Mouse (Mus musculus) hindbrain, postnatal 0 days (tissue): Measurements from ENCODE around the gene BC051142. TPM values are rescaled to one million over a fixed set of nuclear protein-coding genes. Genes with fewer than 3 reads are reported as not detected.
"Not testable (repeated sequence)": the region's sequence is repeated elsewhere in the genome, so short reads cannot be mapped to it uniquely, and the experiment has no call there.

ENCODE experiments used
- ATAC-seq: fragments of 200-750 bp; cut with Nextera tagmentation; 2 replicates; pipeline ENCODE4 v1.8.0; 2017; ENCODE audit warnings: mild to moderate bottlenecking, moderate TSS enrichment, moderate library complexity
- DNase-seq: peaks from one replicate; pipeline ENCODE4 v3.0.0-alpha.2; 2015; ENCODE audit warnings: low spot score
- H3K27ac ChIP-seq: fragments of 300-500 bp; sonication (generic); 2 replicates; pipeline ENCODE4 v1.5.1; 2014; ENCODE audit warnings: mild to moderate bottlenecking
- H3K27me3 ChIP-seq: fragments of 300-500 bp; sonication (generic); 2 replicates; pipeline ENCODE4 v1.6.1; 2014; ENCODE audit warnings: low read length, mixed read lengths; ENCODE audit not compliant: insufficient read depth
- H3K36me3 ChIP-seq: fragments of 300-500 bp; sonication (generic); 2 replicates; pipeline ENCODE4 v1.6.1; 2014; ENCODE audit warnings: low read length, mixed read lengths; ENCODE audit not compliant: insufficient read depth
- H3K4me1 ChIP-seq: fragments of 300-500 bp; sonication (generic); 2 replicates; pipeline ENCODE4 v1.6.1; 2014; ENCODE audit warnings: antibody characterized with exemption, low read length, mixed read lengths; ENCODE audit not compliant: insufficient read depth
- H3K4me2 ChIP-seq: fragments of 300-500 bp; sonication (generic); 2 replicates; pipeline ENCODE4 v1.6.1; 2014; ENCODE audit warnings: low read depth, mild to moderate bottlenecking, low read length, moderate library complexity, mixed read lengths
- H3K4me3 ChIP-seq: fragments of 300-500 bp; sonication (generic); 2 replicates; pipeline ENCODE4 v1.5.1; 2014; ENCODE audit warnings: low read length
- H3K9ac ChIP-seq: fragments of 300-500 bp; sonication (generic); replicated peaks from 2 replicates; pipeline ENCODE4 v1.6.1; 2014; ENCODE audit warnings: mild to moderate bottlenecking, low read length, moderate library complexity, mixed read lengths
- H3K9me3 ChIP-seq: fragments of 300-500 bp; sonication (generic); 2 replicates; pipeline ENCODE4 v1.6.1; 2016; ENCODE audit warnings: low read length, mixed read lengths
- CTCF ChIP-seq: IDR thresholded peaks from 2 replicates; pipeline ENCODE4 v1.5.1; 2016; ENCODE audit warnings: antibody characterized with exemption, control low read depth, low read depth
- WGBS: fragments of 180-500 bp; shearing (Covaris S2); extraction: QIAGEN DNeasy Blood & Tissue Kit; methylation state at CpG from one replicate; pipeline ENCODE4 v1.1.7; 2014; 5-methylcytosine and 5-hydroxymethylcytosine counted together
- polyA plus RNA-seq: library from polyadenylated mRNA; unstranded; fragments of >200 nt; fragmentation: Nextera tagmentation; extraction: Ambion mirVana; gene quantifications from 2 replicates; pipeline ENCODE4 v1.2.1, GENCODE M21; 2015
- total RNA-seq: library from RNA; depleted of rRNA; stranded (reverse); fragments of >200 nt; gene quantifications from 2 replicates; pipeline ENCODE4 v1.2.3, GENCODE M21; 2014

BC051142 gene
- total and polyA plus RNA-seq, 2 experiments from 2014 or later, result 4.4 to 6.8 TPM

DNA sequence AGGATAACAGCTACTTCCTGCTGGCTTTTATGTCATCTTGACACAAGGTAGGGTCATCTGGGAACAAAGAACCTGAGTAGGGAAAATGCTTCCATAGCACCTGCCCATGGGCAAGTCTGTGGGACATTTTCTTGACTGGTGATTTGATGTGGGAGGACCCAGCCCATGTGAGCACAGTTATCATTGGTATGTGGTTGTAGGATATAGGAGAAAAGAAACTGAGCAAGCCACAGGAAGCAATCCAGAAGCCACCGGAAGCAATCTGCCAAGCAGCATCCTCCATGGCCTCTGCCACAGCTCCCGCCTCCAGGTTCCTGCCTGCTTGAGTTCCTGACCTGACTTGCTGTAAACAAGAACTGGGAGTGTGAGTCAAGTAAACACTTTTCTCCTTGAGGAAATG lies 71.9 kb downstream of the BC051142 start:
- 95% methylated on average over 2 of the region's 2 CpGs for whole genome bisulfite sequencing
- Histone ChIP-seq H3K27me3 (no peaks in the 10 kb centered on the region), H3K36me3 (no peaks in the 10 kb centered on the region), H3K4me1 (no peaks in the 10 kb centered on the region), H3K27ac (no peak overlapping the region), H3K9ac (no peak overlapping the region), H3K9me3 (no peaks in the 10 kb centered on the region), H3K4me3 (no peak overlapping the region), H3K4me2 (no peak overlapping the region)
- no peak for DNase-seq
- no peak for TF ChIP-seq CTCF
- no peak for ATAC-seq

DNA sequence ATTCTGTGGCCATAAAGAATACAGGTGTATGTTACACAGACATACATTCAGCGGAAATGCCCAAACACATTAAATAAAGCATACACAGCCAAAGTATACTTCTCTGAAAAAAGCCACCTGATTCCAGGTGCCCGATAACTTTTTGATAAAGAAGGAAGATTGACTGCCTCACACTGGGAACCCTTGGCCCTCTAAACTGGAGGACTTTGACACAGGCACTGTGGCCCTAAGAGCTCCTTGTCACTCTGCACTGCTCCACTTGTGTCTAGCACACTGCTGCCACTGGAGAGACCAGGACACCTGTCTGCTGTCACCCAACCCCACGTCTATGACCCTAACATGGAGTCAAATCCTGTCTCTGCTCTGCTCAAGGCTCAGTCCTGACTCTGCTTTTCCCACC lies 76.4 kb downstream of the BC051142 start:
- ATAC-seq (no peak), DNase-seq (no peak)
- TF ChIP-seq CTCF, result no peak
- Histone ChIP-seq H3K27ac (no peak overlapping the region), H3K9ac (no peak overlapping the region), H3K4me2 (no peak overlapping the region), H3K4me3 (no peak overlapping the region), H3K27me3 (no peaks in the 10 kb centered on the region), H3K4me1 (no peaks in the 10 kb centered on the region), H3K36me3 (no peaks in the 10 kb centered on the region), H3K9me3 (no peaks in the 10 kb centered on the region)
- 92% methylated on average over 3 of the region's 3 CpGs for WGBS

DNA sequence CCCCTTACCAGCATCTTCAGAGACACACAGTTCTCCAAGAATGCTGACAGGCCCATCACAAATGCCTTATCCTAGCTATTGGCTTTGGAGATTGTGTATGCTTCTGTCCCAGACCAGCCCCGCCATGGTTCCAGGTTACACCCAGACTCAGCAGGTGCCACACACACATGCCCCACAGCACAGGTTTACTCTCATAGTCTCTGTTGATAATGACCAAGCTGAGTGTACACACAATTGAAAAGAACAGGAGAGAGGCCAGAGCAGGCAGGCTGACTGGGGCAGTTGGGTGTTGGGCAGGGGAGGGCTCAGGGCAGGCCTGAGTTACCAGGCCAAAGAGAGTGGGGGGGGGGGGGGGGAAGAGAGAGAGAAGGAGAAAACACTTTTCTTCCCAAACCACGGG lies 77.8 kb downstream of the BC051142 start:
- no peaks in the 10 kb centered on the region for H3K36me3 ChIP-seq
- no peaks in the 10 kb centered on the region for H3K4me1 ChIP-seq
- WGBS, result 84% methylated on average over 1 of the region's 2 CpGs
- H3K4me3 ChIP-seq, result no peak overlapping the region
- no peaks in the 10 kb centered on the region for H3K9me3 ChIP-seq
- no peaks in the 10 kb centered on the region for H3K27me3 ChIP-seq
- H3K9ac ChIP-seq, result no peak overlapping the region
- TF ChIP-seq CTCF, result no peak
- no peak overlapping the region for H3K27ac ChIP-seq
- ATAC-seq, result no peak
- H3K4me2 ChIP-seq, result no peak overlapping the region
- DNase-seq, result no peak

DNA sequence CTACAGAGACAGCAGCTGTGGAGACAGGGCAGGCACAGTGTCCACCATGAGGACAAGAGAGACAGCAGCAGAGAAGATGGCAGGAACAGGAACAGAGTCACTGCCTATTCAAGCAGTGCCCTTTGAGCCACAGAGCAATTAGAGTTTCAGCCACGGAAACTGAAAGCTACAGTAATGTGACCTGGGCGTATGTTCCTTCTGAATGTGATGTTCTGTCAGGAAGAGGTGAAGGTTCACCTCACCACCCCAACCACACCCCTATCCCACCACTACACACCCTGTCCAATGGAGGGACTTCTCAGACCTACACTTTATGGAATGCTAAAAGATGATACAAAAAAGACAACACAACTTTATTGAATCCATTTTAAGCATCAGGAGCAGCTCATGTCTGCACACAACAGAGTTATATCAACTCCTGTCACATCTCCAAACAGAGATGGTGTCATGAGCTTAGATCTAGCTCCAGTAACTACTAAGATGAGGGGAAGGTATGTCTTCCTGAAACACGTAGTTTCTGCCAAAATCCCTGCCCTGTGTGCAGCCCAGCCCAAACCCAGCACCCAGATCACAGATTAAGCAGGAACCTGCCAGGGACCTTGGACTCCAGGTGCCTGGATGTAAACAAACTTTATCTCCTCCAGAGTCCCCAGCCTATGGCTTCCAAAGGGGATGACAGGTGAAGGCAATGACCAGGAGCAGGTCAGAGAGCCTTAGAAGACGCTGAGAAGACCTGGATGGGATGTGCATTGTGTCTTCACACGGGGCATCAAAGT lies 78.8 kb downstream of the BC051142 start, which contains the start of gene Btnl4:
TSS of gene Btnl4 (minus strand) at position 81 of the 776 bp plus-strand sequence.
- DNase-seq, H3K36me3 ChIP-seq: not testable (repeated sequence)

DNA sequence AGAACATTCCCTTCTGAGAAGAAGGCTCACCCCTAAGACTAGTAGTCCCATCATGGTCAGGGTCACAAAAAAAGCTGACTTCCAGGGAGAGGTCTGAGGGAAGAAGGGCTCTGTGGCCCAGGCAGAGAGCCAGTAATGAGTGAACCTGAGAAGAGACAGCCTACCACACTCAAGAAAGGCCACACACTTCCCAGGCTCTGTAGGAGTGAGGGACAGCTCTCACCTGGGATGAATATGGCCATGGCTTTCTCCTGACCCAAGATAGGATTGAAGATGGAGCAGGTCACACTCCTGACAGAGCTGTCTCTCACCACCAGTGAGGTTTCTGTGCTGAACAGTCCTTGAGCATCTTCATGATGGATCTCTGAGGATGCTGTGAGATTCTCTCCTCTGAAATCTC lies 94.2 kb downstream of the BC051142 start:
- Histone ChIP-seq H3K9ac (no peak overlapping the region), H3K4me2 (no peak overlapping the region), H3K27ac (no peak overlapping the region), H3K4me3 (no peak overlapping the region), H3K9me3 (no peaks in the 10 kb centered on the region), H3K27me3 (no peaks in the 10 kb centered on the region), H3K36me3 (no peaks in the 10 kb centered on the region), H3K4me1 (no peaks in the 10 kb centered on the region)
- TF ChIP-seq CTCF, result no peak
- DNase-seq, result no peak
- ATAC-seq, result no peak

More for the DNA sequence above, 78.8 kb downstream of the BC051142 start, which contains the start of gene Btnl4:
- H3K27ac ChIP-seq, H3K4me3 ChIP-seq, H3K9me3 ChIP-seq, ATAC-seq, H3K4me2 ChIP-seq, H3K27me3 ChIP-seq, H3K4me1 ChIP-seq, H3K9ac ChIP-seq: not testable (repeated sequence)
- 82% methylated on average over 4 of the region's 5 CpGs for WGBS

DNA sequence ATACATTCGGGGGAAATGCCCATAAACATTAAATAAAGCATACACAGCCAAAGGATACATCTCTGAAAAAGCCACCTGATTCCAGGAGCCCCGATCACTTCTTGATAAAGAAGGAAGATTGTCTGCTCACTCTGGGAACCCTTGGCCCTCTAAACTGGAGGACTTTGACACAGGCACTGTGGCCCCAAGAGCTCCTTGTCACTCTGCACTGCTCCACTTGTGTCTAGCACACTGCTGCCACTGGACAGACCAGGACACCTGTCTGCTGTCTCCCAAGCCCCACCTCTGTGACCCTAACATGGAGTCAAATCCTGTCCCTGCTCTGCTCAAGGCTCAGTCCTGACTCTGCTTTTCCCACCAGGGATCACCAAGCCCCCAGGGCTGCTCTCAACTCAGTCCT lies 96.5 kb downstream of the BC051142 start:
- not testable (repeated sequence) for H3K4me3 ChIP-seq, H3K9me3 ChIP-seq, H3K4me1 ChIP-seq, DNase-seq, ATAC-seq, H3K27ac ChIP-seq, H3K9ac ChIP-seq, H3K27me3 ChIP-seq, H3K36me3 ChIP-seq, H3K4me2 ChIP-seq
- 93% methylated on average over 2 of the region's 2 CpGs for whole genome bisulfite sequencing

DNA sequence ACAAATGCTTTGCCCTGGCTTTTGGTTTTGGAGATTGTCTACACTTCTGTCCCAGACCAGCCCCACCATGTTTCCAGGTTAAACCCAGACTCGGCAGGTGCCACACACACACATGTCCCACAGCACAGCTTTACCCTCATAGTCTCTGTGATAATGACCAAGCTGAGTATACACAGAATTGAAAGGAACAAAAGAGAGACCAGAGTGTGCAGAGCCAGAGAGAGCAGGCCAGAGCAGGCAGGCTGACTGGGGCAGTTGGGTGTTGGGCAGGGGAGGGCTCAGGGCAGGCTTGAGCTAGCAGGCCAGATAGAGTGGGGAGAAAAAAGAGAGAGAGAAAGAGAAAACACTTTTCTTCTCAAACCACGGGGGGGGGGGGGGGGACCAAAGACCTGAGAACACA lies 97.9 kb downstream of the BC051142 start:
- Histone ChIP-seq H3K4me3 (no peak overlapping the region), H3K9ac (no peak overlapping the region), H3K36me3 (no peaks in the 10 kb centered on the region), H3K27ac (no peak overlapping the region), H3K4me2 (no peak overlapping the region), H3K4me1 (no peaks in the 10 kb centered on the region), H3K9me3 (no peaks in the 10 kb centered on the region), H3K27me3 (no peaks in the 10 kb centered on the region)
- ATAC-seq (no peak), DNase-seq (no peak)
- TF ChIP-seq CTCF, result no peak
- 90% methylated on average over 1 of the region's 2 CpGs for WGBS

DNA sequence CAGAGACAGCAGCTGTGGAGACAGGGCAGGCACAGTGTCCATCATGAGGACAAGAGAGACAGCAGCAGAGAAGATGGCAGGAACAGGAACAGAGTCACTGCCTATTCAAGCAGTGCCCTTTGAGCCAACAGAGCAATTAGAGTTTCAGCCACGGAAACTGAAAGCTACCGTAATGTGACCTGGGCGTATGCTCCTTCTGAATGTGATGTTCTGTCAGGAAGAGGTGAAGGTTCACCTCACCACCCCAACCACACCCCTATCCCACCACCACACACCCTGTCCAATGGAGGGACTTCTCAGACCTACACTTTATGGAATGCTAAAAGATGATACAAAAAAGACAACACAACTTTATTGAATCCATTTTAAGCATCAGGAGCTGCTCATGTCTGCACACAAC lies 98.7 kb downstream of the BC051142 start:
- H3K9ac ChIP-seq, H3K4me3 ChIP-seq, H3K27ac ChIP-seq, H3K4me2 ChIP-seq, DNase-seq, H3K9me3 ChIP-seq, H3K36me3 ChIP-seq, ATAC-seq, H3K27me3 ChIP-seq, H3K4me1 ChIP-seq: not testable (repeated sequence)
- WGBS, result 74% methylated on average over 3 of the region's 3 CpGs

DNA sequence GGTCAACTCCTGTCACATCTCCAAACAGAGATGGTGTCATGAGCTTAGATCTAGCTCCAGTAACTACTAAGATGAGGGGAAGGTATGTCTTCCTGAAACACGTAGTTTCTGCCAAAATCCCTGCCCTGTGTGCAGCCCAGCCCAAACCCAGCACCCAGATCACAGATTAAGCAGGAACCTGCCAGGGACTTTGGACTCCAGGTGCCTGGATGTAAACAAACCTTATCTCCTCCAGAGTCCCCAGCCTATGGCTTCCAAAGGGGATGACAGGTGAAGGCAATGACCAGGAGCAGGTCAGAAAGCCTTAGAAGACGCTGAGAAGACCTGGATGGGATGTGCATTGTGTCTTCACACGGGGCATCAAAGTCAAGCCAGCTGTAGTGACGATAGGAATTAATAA lies 99.1 kb downstream of the BC051142 start:
- not testable (repeated sequence) for H3K27me3 ChIP-seq, H3K4me3 ChIP-seq, H3K9me3 ChIP-seq, H3K4me2 ChIP-seq, H3K9ac ChIP-seq, ATAC-seq, H3K36me3 ChIP-seq, DNase-seq, H3K27ac ChIP-seq, H3K4me1 ChIP-seq
- 95% methylated on average over 2 of the region's 4 CpGs for WGBS
